Mouse (Mus musculus) layer of hippocampus, adult 11-12 months (tissue): ENCODE data around the gene Nanos3.
A peak's percentile ranks its signal among the peaks of the same experiment; 100 is the strongest.

Experiments used
- DNase-seq: peaks from one replicate; pipeline ENCODE4 v3.0.0; 2022; ENCODE audit warnings: low spot score

Gene Nanos3

GRCm38 (mm10) chr8:84183261-84184084, 1.5 kb downstream of the Nanos3 start:
- no peak for DNase-seq

GRCm38 (mm10) chr8:84182833-84183232, 2.2 kb downstream of the Nanos3 start:
- DNase-seq, result no peak

- DNase-seq, result no peak
Observed at GRCm38 (mm10) chr8:84180530-84181190, 4.4 kb downstream of the Nanos3 start.

GRCm38 (mm10) chr8:84179946-84180345, 5.1 kb downstream of the Nanos3 start:
- DNase-seq, result no peak

GRCm38 (mm10) chr8:84178592-84178991, 6.4 kb downstream of the Nanos3 start:
- no peak for DNase-seq

- no peak for DNase-seq
Observed at GRCm38 (mm10) chr8:84177405-84177804, 7.6 kb downstream of the Nanos3 start.

GRCm38 (mm10) chr8:84176560-84176959, 8.5 kb downstream of the Nanos3 start:
- no peak for DNase-seq

- no peak for DNase-seq
Observed at GRCm38 (mm10) chr8:84173861-84174260, 11.2 kb downstream of the Nanos3 start.

GRCm38 (mm10) chr8:84170096-84170495, 14.9 kb downstream of the Nanos3 start:
- no peak for DNase-seq

- no peak for DNase-seq
Observed at GRCm38 (mm10) chr8:84167696-84168095, 17.3 kb downstream of the Nanos3 start.

- DNase-seq, result no peak
Observed at GRCm38 (mm10) chr8:84157620-84158019, 27.4 kb downstream of the Nanos3 start.

GRCm38 (mm10) chr8:84149181-84149580, 35.8 kb downstream of the Nanos3 start:
- DNase-seq, result no peak

- DNase-seq, result no peak
Observed at GRCm38 (mm10) chr8:84148531-84148850, 36.5 kb downstream of the Nanos3 start.

GRCm38 (mm10) chr8:84147769-84148530, 37.1 kb downstream of the Nanos3 start, which contains the start of the genes Cc2d1a and 4930432K21Rik:
Cc2d1a (minus strand) TSS chr8:84147936.
4930432K21Rik (plus strand) TSS chr8:84148025.
- peak; percentile 94 for DNase-seq

GRCm38 (mm10) chr8:84147324-84147766, 37.7 kb downstream of the Nanos3 start:
- no peak for DNase-seq

- no peak for DNase-seq
Observed at GRCm38 (mm10) chr8:84144636-84145245, 40.3 kb downstream of the Nanos3 start.

- DNase-seq, result no peak
Observed at GRCm38 (mm10) chr8:84140838-84141237, 44.2 kb downstream of the Nanos3 start.

GRCm38 (mm10) chr8:84137848-84138247, 47.2 kb downstream of the Nanos3 start:
- no peak for DNase-seq

GRCm38 (mm10) chr8:84132225-84132624, 52.8 kb downstream of the Nanos3 start:
- DNase-seq, result peak; percentile 3

GRCm38 (mm10) chr8:84130806-84131205, 54.2 kb downstream of the Nanos3 start:
- peak; percentile 18 for DNase-seq

GRCm38 (mm10) chr8:84128277-84128676, 56.7 kb downstream of the Nanos3 start:
- DNase-seq, result peak; percentile 4
